Mouse (Mus musculus) lung, embryonic 14.5 days (tissue): Measurements from ENCODE around the gene Eci1. TPM values are rescaled to one million over a fixed set of nuclear protein-coding genes. Genes with fewer than 3 reads are reported as not detected.

Source experiments
- ATAC-seq: fragments of 200-750 bp; cut with Nextera tagmentation; 2 replicates; pipeline ENCODE4 v1.8.0; 2017; ENCODE audit warnings: mild to moderate bottlenecking, moderate TSS enrichment, moderate library complexity; ENCODE audit not compliant: insufficient read depth
- DNase-seq: peaks from one replicate; pipeline ENCODE4 v3.0.0-alpha.2; 2015
- H3K27ac ChIP-seq: fragments of 300-500 bp; sonication (generic); 2 replicates; pipeline ENCODE4 v1.5.1; 2014; ENCODE audit warnings: low read depth, mild to moderate bottlenecking, moderate library complexity
- H3K27me3 ChIP-seq: fragments of 300-500 bp; sonication (generic); 2 replicates; pipeline ENCODE4 v1.6.1; 2014; ENCODE audit warnings: low read length, control low read depth; ENCODE audit not compliant: insufficient read depth
- H3K36me3 ChIP-seq: fragments of 300-500 bp; sonication (generic); 2 replicates; pipeline ENCODE4 v1.6.1; 2014; ENCODE audit warnings: control low read depth; ENCODE audit not compliant: insufficient read depth
- H3K4me1 ChIP-seq: fragments of 300-500 bp; sonication (generic); 2 replicates; pipeline ENCODE4 v1.6.1; 2014; ENCODE audit warnings: antibody characterized with exemption, control low read depth; ENCODE audit not compliant: insufficient read depth
- H3K4me2 ChIP-seq: fragments of 300-500 bp; sonication (generic); 2 replicates; pipeline ENCODE4 v1.6.1; 2014; ENCODE audit warnings: mild to moderate bottlenecking
- H3K4me3 ChIP-seq: fragments of 300-500 bp; sonication (generic); 2 replicates; pipeline ENCODE4 v1.5.1; 2014; ENCODE audit warnings: low read depth, low read length
- H3K9ac ChIP-seq: fragments of 300-500 bp; sonication (generic); 2 replicates; pipeline ENCODE4 v1.6.1; 2014
- H3K9me3 ChIP-seq: fragments of 300-500 bp; sonication (generic); 2 replicates; pipeline ENCODE4 v1.6.1; 2016; ENCODE audit warnings: low read depth, low read length, control low read depth
- CTCF ChIP-seq: IDR thresholded peaks from 2 replicates; pipeline ENCODE4 v1.5.1; 2016; ENCODE audit warnings: antibody characterized with exemption, low read depth
- WGBS: fragments of 180-500 bp; shearing (Covaris S2); extraction: QIAGEN DNeasy Blood & Tissue Kit; methylation state at CpG from one replicate; pipeline ENCODE4 v1.1.7; 2014; 5-methylcytosine and 5-hydroxymethylcytosine counted together
- polyA plus RNA-seq: library from polyadenylated mRNA; unstranded; fragments of >200 nt; fragmentation: Nextera tagmentation; extraction: Ambion mirVana; gene quantifications from 2 replicates; pipeline ENCODE4 v1.2.1, GENCODE M21; 2014

The Eci1 gene
- polyA plus RNA-seq, 1 experiment from 2014 or later, result 80.8 TPM

DNA sequence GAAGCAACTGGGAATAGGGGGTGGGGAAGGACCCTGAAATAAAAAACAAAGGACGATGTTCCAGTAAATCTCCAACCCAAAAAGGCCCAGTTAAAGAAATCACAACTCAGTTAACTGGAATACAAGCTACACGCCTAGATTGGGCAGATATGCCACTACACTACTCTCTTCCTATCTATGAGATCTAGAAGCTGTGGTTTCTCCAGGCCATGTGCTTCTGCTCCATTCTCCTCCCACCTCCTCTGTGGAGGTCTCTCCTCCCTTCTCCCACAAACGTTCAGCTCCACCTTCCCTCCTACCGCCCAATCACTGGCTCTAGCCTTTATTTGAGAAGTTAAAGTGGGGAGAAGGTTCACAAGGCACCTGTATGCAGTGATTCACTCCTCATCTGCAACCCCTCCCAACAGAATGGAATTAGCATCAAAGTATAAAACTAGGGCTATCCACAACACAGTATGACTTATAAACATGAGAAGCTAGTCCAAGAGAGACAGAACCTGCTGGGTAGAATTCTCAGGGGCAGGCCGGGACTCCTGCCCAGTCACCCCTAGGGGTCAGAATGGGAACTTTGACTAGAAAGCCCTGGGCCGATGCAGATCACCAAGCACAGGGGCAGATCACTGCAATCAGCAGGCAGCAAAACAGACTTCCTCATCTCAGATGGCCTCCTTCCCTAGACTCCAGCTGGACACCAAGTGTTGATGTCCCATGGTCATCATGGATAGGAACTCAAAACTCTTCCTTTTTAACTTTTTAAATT, 37.1 kb downstream of the Eci1 start:
- ATAC-seq, result no peak
- no peak overlapping the region for H3K4me2 ChIP-seq
- H3K4me3 ChIP-seq, result no peak overlapping the region
- H3K27me3 ChIP-seq, result no peaks in the 10 kb centered on the region
- peak; percentile 21 for TF ChIP-seq CTCF
- no peak for DNase-seq
- no peaks in the 10 kb centered on the region for H3K36me3 ChIP-seq
- no peak overlapping the region for H3K27ac ChIP-seq
- H3K9ac ChIP-seq, result no peak overlapping the region
- H3K9me3 ChIP-seq, result no peaks in the 10 kb centered on the region
- WGBS, result 53% methylated on average over 6 of the region's 6 CpGs
- H3K4me1 ChIP-seq, result no peaks in the 10 kb centered on the region

DNA sequence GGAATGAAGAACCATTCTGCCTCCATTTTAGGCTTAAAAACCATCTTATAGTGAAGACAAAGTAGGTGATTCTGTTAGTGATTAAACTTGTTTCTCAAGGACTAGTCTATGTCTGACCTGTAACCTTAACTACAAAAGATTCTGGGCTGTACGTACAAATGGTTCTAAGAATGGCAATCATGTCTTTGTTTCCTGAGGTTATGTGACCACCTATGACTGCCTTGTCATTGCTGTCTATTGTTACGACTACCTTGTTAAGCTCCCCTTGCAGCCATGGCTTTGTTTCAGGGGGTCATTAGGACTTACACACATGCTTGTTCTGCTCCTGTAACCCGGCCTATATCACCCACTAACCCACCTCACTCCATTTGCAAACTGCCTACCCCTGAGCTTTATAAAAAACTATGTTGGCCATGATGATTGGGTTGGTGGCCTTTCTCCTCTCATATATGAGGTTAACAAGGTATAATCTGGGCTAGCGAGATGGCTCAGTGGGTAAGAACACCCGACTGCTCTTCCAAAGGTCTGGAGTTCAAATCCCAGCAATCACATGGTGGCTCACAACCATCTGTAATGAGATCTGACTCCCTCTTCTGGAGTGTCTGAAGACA, 42.3 kb downstream of the Eci1 start:
- no peaks in the 10 kb centered on the region for H3K9me3 ChIP-seq
- no peak for ATAC-seq
- no peak overlapping the region for H3K9ac ChIP-seq

DNA sequence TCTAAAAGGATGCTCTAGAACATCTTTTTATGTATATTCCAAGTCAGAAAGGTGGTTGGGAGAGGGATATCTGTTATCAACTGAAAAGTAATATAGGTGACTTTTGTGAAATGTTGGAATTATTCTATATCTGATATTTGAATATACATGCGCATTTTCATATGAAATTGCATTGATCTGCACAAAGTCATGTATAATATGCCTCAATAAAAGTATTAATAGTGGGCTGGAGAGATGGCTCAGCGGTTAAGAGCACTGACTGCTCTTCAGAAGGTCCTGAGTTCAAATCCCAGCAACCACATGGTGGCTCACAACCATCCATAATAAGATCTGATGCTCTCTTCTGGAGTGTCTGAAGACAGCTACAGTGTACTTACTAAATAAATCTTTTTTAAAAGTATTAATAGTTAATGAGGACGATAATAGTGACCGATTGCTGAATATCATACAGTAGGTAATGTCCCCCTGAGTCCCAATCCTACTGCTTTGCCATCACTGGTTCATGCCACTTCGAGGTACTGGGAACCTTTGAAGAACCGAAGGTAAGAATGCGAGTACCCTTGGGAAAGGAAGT, 43.0 kb downstream of the Eci1 start:
- peaks cover 11% of the 10 kb centered on the region for H3K4me1 ChIP-seq
- H3K9me3 ChIP-seq, result no peaks in the 10 kb centered on the region
- peak overlapping the region; percentile 85 for H3K4me3 ChIP-seq
- H3K4me2 ChIP-seq, result peak overlapping the region; percentile 98
- ATAC-seq (no peak), DNase-seq (no peak)
- peak overlapping the region; percentile 71 for H3K27ac ChIP-seq
- peak overlapping the region; percentile 81 for H3K9ac ChIP-seq
- H3K27me3 ChIP-seq, result no peaks in the 10 kb centered on the region
- WGBS, result 16% methylated on average over 7 of the region's 7 CpGs
- peaks cover 17% of the 10 kb centered on the region for H3K36me3 ChIP-seq
- no peak for TF ChIP-seq CTCF

More for the DNA sequence above, 42.3 kb downstream of the Eci1 start:
- Histone ChIP-seq H3K27me3 (no peaks in the 10 kb centered on the region), H3K36me3 (peaks cover 10% of the 10 kb centered on the region), H3K27ac (no peak overlapping the region), H3K4me2 (no peak overlapping the region), H3K4me1 (peaks cover 11% of the 10 kb centered on the region), H3K4me3 (no peak overlapping the region)
- no peak for TF ChIP-seq CTCF
- no peak for DNase-seq
- 85% methylated on average over 5 of the region's 5 CpGs for WGBS

DNA sequence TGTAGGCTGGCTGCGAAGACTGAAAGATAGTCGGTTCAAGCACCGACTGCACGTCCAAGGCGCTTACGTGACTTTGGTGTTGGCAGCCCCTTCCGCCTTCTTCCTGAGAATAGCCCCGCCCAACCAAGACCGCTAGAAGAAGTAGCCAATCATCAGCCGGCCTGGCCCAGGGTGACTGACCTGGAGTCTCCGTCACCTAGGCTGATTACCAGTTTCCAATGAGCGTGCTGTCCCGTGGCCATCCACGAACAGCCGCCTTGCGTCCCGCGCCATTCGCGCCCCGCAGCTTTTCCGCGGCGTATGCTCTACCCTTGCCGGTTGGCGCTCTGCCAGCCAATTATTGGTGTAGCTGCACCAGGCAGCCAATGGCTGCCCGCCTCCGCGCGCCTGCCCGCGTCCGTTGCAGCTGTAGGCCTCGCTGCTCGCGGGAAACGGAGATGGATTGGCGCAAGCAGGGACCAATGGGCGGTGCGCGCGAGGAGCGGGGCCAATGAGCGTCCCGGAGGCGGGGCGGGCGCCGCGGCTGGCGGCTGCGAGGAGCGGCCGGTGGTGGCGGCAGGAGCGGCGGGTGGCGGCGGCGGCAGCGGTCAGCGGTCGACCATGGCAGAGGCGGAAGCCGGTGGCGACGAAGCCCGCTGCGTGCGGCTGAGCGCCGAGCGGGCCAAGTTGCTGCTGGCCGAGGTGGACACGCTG, 43.6 kb downstream of the Eci1 start, which contains the start of the genes E4f1 and Pgp:
Gene E4f1, minus strand, starts transcription at position 404 of the 693 bp plus-strand sequence.
Gene Pgp, plus strand, starts transcription at position 483 of the 693 bp plus-strand sequence.
- ATAC-seq (peak; percentile 99), DNase-seq (peak; percentile 100)
- no peaks in the 10 kb centered on the region for H3K9me3 ChIP-seq
- H3K4me2 ChIP-seq, result peak within 1 kb of the TSS; percentile 98
- peak within 1 kb of the TSS; percentile 85 for H3K4me3 ChIP-seq
- under 1% methylated on average over 74 of the region's 75 CpGs for WGBS
- peaks cover 11% of the 10 kb centered on the region for H3K4me1 ChIP-seq
- H3K36me3 ChIP-seq, result peaks cover 24% of the 10 kb centered on the region
- peak within 1 kb of the TSS; percentile 71 for H3K27ac ChIP-seq
- H3K9ac ChIP-seq, result peak within 1 kb of the TSS; percentile 81
- TF ChIP-seq CTCF, result no peak
- no peaks in the 10 kb centered on the region for H3K27me3 ChIP-seq

DNA sequence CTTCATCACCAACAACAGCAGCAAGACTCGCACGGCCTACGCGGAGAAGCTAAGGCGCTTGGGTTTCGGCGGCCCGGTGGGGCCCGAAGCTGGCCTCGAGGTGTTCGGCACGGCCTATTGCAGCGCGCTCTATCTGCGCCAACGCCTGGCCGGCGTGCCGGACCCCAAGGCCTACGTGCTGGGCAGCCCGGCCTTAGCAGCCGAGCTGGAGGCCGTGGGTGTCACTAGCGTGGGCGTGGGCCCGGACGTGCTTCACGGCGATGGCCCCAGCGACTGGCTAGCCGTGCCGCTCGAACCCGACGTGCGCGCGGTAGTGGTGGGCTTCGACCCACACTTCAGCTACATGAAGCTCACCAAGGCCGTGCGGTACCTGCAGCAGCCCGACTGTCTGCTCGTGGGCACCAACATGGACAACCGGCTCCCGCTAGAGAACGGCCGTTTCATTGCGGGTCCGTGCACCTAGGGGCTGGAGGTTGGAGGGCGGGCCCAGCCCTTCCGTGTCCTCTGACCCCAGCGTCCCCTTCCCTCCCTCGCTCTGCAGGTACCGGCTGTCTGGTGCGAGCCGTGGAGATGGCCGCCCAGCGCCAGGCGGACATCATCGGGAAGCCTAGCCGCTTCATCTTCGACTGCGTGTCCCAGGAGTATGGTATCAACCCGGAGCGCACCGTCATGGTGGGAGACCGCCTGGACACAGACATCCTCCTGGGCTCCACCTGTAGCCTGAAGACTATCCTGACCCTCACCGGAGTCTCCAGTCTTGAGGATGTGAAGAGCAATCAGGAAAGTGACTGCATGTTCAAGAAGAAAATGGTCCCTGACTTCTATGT, 44.5 kb downstream of the Eci1 start:
- peak overlapping the region; percentile 71 for H3K27ac ChIP-seq
- WGBS, result under 1% methylated on average over 67 of the region's 68 CpGs
- DNase-seq, result peak; percentile 49
- H3K4me2 ChIP-seq, result peak overlapping the region; percentile 98
- peak overlapping the region; percentile 85 for H3K4me3 ChIP-seq
- H3K9me3 ChIP-seq, result no peaks in the 10 kb centered on the region
- H3K4me1 ChIP-seq, result peaks cover 11% of the 10 kb centered on the region
- peak; percentile 46 for ATAC-seq
- no peak for TF ChIP-seq CTCF
- H3K9ac ChIP-seq, result peak overlapping the region; percentile 81
- H3K36me3 ChIP-seq, result peaks cover 32% of the 10 kb centered on the region
- H3K27me3 ChIP-seq, result no peaks in the 10 kb centered on the region

DNA sequence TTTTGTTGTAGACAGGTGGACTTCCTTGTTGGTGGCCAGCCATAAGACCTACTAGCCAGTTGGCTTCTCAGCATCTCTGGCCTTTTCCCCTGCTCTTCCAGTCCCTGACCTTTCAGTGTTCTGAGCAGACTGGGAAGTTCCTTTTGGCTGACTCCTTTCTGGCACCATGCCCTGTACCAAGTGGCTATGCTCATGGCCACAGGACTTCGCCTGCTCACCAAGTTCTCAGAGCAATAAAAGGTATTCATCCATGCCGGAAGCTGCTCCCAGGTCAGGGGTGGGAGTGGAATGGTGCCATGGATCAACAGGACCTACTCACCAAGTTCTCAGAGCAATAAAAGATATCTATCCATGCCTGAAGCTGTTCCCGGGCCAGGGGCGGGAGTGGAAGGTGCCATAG, 46.1 kb downstream of the Eci1 start:
- Histone ChIP-seq H3K27me3 (no peaks in the 10 kb centered on the region), H3K4me1 (peaks cover 11% of the 10 kb centered on the region), H3K4me2 (peak overlapping the region; percentile 98), H3K4me3 (peak overlapping the region; percentile 85; the same call in 1 of the 2 replicates), H3K9ac (no peak overlapping the region), H3K9me3 (no peaks in the 10 kb centered on the region), H3K27ac (no peak overlapping the region), H3K36me3 (peaks cover 45% of the 10 kb centered on the region)
- WGBS, result 79% methylated on average over 4 of the region's 4 CpGs
- no peak for TF ChIP-seq CTCF
- no peak for ATAC-seq
- DNase-seq, result peak; percentile 56
